Mouse (Mus musculus): ENCODE measurements around the gene Susd1. TPM values are rescaled to one million over a fixed set of nuclear protein-coding genes. Genes with fewer than 3 reads are reported as not detected.

Susd1 gene
- polyA plus RNA-seq, 1 experiment from 2014 or later: 1.3 TPM

DNA sequence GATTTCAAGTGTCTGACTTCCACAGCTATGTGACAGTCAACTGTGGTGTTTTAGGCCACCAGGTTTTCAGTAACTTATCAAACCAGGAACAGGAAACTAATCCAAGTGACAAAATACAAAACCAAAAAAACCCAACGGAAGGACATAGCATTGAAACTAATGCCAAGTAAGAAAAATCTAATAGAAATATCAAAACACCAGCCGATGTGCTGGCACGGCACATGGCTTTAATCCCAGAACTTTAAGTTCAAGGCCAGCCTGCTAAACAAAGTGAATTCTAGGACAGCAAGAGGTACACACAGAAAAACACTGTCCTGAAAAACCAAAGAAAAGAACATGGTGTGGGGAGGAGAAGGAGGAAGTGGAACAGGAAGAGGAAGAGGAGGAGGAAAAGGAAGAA lies 83.8 kb downstream of the Susd1 start:
- Histone ChIP-seq H3K4me2 (replicated peaks) (no peak overlapping the region), H3K27ac (no peak overlapping the region), H3K9ac (no peak overlapping the region), H3K4me1 (no peaks in the 10 kb centered on the region), H3K4me3 (no peak overlapping the region), H3K9me3 (no peaks in the 10 kb centered on the region), H3K36me3 (no peaks in the 10 kb centered on the region), H3K27me3 (replicated peaks) (no peaks in the 10 kb centered on the region)
- no peak for ATAC-seq (ENCODE audit: low FRiP score, low read depth)
- WGBS: 97% methylated on average over 3 of the region's 3 CpGs

DNA sequence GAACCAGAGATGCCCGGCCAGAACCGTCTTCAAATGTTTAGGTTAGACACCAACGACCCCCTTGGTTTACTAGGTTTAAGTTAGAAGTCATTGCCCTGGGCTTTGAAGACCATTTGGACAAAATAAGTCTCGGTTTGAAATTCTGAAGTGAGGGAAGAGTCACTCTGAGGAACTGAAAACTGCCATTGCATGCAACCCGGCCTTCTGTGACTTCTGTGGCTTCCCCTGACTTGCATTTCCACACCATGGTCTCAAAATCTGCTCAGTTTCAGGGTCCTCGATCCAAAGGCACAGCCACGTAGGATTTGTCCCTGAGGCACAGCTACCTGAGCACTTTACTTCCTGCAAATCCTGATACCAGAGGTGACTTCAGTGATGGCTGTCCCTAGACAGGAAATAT lies 86.5 kb downstream of the Susd1 start:
- Histone ChIP-seq H3K4me1 (no peaks in the 10 kb centered on the region), H3K27ac (no peak overlapping the region), H3K27me3 (replicated peaks) (no peaks in the 10 kb centered on the region), H3K36me3 (no peaks in the 10 kb centered on the region), H3K9ac (no peak overlapping the region), H3K9me3 (no peaks in the 10 kb centered on the region), H3K4me3 (no peak overlapping the region), H3K4me2 (replicated peaks) (no peak overlapping the region)
- 82% methylated on average over 7 of the region's 7 CpGs for WGBS
- ATAC-seq (ENCODE audit: low FRiP score, low read depth): no peak

DNA sequence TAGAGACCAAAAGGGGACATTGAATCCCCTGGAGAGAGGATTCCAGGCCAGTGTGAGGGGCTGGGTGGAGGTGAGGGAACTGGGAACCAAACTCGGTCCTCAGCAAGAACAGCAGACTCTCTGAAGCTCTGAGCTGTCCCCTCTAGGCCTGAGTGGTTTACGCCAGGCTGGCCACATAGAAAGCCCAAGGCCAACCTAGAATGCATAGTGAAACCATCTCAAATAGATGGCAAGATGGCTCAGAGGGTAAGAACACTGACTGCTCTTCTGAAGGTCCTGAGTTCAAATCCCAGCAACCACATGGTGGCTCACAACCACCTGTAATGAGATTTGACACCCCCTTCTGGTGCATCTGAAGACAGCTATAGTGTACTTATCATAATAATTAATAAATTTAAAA lies 88.1 kb downstream of the Susd1 start:
- H3K4me3 ChIP-seq: no peak overlapping the region
- H3K9ac ChIP-seq: no peak overlapping the region
- no peaks in the 10 kb centered on the region for H3K36me3 ChIP-seq
- H3K4me2 ChIP-seq (replicated peaks): no peak overlapping the region
- ATAC-seq (ENCODE audit: low FRiP score, low read depth): no peak
- H3K27me3 ChIP-seq (replicated peaks): no peaks in the 10 kb centered on the region
- no peaks in the 10 kb centered on the region for H3K4me1 ChIP-seq
- no peaks in the 10 kb centered on the region for H3K9me3 ChIP-seq
- 94% methylated on average over 2 of the region's 2 CpGs for WGBS
- no peak overlapping the region for H3K27ac ChIP-seq

DNA sequence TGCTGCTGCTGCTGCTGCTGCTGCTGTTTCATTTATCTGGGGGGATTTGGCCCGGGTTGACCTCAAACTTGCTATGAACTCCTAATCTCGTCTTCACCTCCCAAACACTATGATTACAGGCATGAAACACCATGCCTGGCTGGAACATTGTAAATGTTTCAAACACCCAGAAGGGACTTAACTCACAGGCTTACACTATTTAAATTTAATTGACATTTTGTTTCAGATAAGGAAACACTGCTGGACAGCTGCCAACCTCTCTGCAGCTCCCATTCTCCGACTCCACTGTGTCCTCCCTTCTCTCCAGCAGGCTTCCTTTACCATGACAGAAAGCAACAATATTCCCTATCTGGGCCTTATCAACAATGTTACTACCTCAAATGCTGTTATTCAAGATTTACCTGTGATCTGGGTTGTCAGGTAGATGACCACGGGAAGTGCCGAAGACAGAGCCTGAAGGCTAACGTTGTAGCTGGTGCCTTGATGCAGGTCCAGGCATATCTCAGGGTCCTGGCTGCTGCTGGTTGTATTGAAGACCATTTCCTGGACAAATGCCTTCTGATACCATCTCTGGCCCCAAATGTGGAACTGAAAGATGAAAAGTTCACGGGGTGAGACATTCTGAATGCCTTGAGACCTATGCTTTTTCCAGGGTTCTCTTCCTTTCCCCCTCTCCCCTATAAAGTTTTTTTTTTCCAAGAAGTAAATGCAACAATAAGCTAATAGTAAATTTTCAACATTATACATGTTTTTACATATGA lies 88.8 kb downstream of the Susd1 start:
- H3K36me3 ChIP-seq: no peaks in the 10 kb centered on the region
- 85% methylated on average over 7 of the region's 7 CpGs for WGBS
- H3K9ac ChIP-seq: no peak overlapping the region
- no peak overlapping the region for H3K27ac ChIP-seq
- no peaks in the 10 kb centered on the region for H3K27me3 ChIP-seq (replicated peaks)
- H3K4me1 ChIP-seq: no peaks in the 10 kb centered on the region
- no peaks in the 10 kb centered on the region for H3K9me3 ChIP-seq
- no peak for ATAC-seq (ENCODE audit: low FRiP score, low read depth)
- H3K4me2 ChIP-seq (replicated peaks): no peak overlapping the region
- no peak overlapping the region for H3K4me3 ChIP-seq

DNA sequence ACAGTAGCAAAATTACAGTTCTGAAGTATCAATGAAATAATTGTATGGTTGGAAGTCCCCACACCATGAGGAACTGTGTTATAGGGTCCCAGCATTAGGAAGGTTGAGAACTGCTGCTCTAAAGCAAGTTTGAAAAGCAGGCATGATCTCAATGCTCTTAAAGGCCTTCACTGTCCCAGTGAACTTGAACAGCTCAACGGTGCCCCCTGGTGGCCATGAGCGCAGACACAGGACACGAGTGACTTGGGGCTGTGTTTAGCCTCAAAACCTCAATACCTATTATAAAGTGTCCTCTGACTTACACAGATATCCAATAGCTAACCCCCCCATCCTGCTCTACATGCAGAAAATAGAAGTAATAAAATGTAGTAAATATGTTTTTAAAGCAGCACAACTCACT lies 97.7 kb downstream of the Susd1 start:
- Histone ChIP-seq H3K4me1 (no peaks in the 10 kb centered on the region; the same call in 1 of the 2 replicates), H3K4me2 (replicated peaks) (no peak overlapping the region), H3K27me3 (replicated peaks) (no peaks in the 10 kb centered on the region), H3K9ac (no peak overlapping the region), H3K9me3 (no peaks in the 10 kb centered on the region), H3K36me3 (no peaks in the 10 kb centered on the region), H3K4me3 (no peak overlapping the region), H3K27ac (no peak overlapping the region)
- peak; percentile 83 for ATAC-seq (ENCODE audit: low FRiP score, low read depth)
- 1% methylated on average over 3 of the region's 3 CpGs for WGBS

DNA sequence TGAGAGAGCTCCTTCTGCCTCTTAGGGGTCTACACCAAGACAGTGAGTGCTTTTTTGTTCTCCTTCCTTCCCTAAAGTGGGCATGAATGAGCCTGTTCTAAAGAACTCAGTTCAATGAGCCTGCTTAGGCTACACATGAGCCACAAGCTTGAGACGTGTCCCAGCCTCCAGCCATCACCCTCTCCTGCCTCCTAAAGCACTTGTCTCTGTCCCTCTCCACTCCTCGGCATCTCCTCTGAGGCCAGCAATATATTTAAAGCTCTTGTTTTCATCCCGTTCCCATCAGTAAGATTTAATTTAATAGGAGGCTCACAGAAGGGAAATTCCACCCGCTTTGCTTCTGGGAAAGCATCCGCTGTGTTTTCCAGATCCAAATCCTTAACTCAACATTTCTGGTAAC lies 98.4 kb downstream of the Susd1 start:
- Histone ChIP-seq H3K27me3 (replicated peaks) (no peaks in the 10 kb centered on the region), H3K27ac (no peak overlapping the region), H3K4me2 (replicated peaks) (no peak overlapping the region), H3K9me3 (no peaks in the 10 kb centered on the region), H3K36me3 (no peaks in the 10 kb centered on the region), H3K4me1 (no peaks in the 10 kb centered on the region; the same call in 1 of the 2 replicates), H3K9ac (no peak overlapping the region), H3K4me3 (no peak overlapping the region)
- ATAC-seq (ENCODE audit: low FRiP score, low read depth): no peak
- WGBS: 72% methylated on average over 5 of the region's 5 CpGs

DNA sequence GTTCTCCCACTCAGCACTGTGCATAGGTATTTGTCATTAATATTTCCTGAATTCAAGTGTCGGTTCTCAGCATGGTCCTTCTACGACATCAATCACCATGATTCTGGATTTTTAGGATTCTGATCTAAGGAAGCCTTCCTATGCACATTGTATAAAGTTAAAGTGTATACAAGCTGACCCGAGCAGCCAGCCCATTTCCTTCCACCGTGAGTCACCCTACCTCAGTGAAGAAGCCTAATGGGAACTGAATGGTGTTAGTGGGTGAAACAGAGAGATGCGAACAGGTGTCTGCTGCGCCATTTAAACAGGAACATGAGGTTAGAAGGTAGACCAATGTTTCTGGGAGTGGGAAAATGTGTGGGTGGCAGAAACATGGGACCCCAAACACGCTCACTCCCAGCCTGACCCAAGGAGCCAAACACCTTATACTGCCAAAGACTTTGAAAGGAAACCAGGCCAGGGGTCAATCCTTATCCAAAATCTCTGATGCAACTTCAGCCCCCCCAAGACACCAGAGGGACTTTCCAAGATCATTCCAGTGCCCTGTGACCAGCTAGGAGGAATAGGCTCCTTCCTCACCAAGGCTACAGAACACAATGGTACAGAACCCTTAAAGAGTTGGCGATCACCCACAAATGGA lies 99.4 kb downstream of the Susd1 start:
- no peak for ATAC-seq (ENCODE audit: low FRiP score, low read depth)
- H3K4me1 ChIP-seq: no peaks in the 10 kb centered on the region; the same call in 1 of the 2 replicates
- H3K36me3 ChIP-seq: no peaks in the 10 kb centered on the region
- no peak overlapping the region for H3K9ac ChIP-seq
- WGBS: 90% methylated on average over 8 of the region's 8 CpGs
- H3K4me3 ChIP-seq: no peak overlapping the region
- H3K4me2 ChIP-seq (replicated peaks): no peak overlapping the region
- no peaks in the 10 kb centered on the region for H3K27me3 ChIP-seq (replicated peaks)
- H3K9me3 ChIP-seq: no peaks in the 10 kb centered on the region
- no peak overlapping the region for H3K27ac ChIP-seq

DNA sequence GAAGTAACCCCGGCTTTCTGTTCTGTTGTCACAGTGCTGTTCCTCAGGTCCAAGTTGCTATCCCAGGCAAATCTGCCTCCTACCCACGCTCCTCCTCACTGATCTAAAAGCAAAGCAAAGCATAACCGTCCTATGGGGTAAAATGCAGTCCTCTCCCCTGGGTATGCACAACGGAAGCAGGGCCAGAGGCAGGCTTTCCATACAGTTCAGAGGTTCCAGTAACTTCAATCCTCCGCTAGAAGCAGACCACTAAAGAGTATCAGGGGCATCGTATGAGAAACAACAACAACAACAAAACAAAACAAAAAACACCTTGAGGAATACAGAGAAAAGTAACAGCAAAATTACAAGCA lies 100.9 kb downstream of the Susd1 start:
- no peak for ATAC-seq (ENCODE audit: low FRiP score, low read depth)
- Histone ChIP-seq H3K9me3 (no peaks in the 10 kb centered on the region), H3K36me3 (no peaks in the 10 kb centered on the region), H3K27me3 (replicated peaks) (no peaks in the 10 kb centered on the region), H3K4me1 (no peaks in the 10 kb centered on the region; the same call in 1 of the 2 replicates), H3K4me3 (no peak overlapping the region), H3K4me2 (replicated peaks) (no peak overlapping the region), H3K27ac (no peak overlapping the region), H3K9ac (no peak overlapping the region)
- 89% methylated on average over 6 of the region's 6 CpGs for WGBS

DNA sequence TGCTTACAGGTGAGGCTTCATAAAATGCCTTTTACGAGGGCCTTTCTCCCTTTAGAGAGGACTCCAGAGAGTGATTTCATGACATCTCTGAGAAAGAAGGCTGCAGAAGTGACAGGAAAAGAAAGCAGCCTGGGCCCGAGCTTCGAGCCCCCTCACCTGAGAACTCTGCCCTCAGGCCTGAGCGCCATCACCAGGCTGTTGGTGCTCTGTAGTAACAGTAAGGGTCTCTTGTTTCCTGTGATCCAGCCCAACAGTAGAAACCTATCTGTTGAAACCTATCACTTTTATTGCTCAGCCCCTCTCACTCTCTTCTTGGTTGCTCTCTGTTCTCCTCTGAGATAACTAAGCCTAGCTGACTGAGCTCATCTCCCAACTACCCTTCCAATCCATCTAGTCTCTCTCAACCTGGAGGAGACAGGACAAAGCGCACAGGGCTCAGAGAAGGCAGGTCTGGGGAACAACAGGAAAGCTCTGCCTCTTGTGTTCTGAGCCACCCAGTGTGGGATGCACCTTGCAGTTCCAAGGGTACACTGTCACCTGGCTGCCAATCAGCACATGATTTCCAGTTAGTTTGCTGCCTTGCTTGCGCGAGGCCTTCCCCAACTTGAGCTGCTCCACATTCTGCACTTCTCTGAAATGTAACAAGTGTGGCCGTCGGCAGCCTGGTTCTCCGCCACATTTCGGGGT lies 101.4 kb downstream of the Susd1 start:
- no peaks in the 10 kb centered on the region for H3K36me3 ChIP-seq
- H3K4me2 ChIP-seq (replicated peaks): no peak overlapping the region
- ATAC-seq (ENCODE audit: low FRiP score, low read depth): no peak

DNA sequence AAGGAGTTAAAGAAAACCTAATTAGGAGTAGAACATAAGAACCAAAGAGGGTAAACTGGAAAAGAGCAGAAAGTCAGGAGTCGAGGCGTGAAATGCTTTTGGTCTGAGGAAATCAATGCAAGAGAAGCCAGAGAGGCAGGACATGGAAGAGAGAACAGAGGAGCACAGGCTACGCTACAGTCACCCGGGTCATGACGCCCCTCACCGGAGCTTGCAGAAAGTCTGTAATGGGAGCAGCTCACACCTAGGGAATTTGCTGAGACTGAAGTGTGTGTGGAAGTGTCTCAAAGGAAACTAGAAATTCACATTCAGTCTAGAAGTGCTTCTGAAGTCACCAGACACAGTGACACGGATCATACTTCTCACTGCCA lies 102.0 kb downstream of the Susd1 start:
- H3K9me3 ChIP-seq: no peaks in the 10 kb centered on the region
- no peak overlapping the region for H3K4me3 ChIP-seq
- no peak overlapping the region for H3K27ac ChIP-seq
- no peak overlapping the region for H3K4me2 ChIP-seq (replicated peaks)
- H3K9ac ChIP-seq: no peak overlapping the region
- ATAC-seq (ENCODE audit: low FRiP score, low read depth): no peak
- 89% methylated on average over 7 of the region's 7 CpGs for WGBS
- H3K4me1 ChIP-seq: no peaks in the 10 kb centered on the region; the same call in 1 of the 2 replicates
- no peaks in the 10 kb centered on the region for H3K27me3 ChIP-seq (replicated peaks)
- H3K36me3 ChIP-seq: no peaks in the 10 kb centered on the region

More for the DNA sequence above, 101.4 kb downstream of the Susd1 start:
- Histone ChIP-seq H3K27me3 (replicated peaks) (no peaks in the 10 kb centered on the region), H3K9ac (no peak overlapping the region), H3K4me1 (no peaks in the 10 kb centered on the region; the same call in 1 of the 2 replicates), H3K27ac (no peak overlapping the region), H3K9me3 (no peaks in the 10 kb centered on the region), H3K4me3 (no peak overlapping the region)
- 94% methylated on average over 11 of the region's 11 CpGs for WGBS

DNA sequence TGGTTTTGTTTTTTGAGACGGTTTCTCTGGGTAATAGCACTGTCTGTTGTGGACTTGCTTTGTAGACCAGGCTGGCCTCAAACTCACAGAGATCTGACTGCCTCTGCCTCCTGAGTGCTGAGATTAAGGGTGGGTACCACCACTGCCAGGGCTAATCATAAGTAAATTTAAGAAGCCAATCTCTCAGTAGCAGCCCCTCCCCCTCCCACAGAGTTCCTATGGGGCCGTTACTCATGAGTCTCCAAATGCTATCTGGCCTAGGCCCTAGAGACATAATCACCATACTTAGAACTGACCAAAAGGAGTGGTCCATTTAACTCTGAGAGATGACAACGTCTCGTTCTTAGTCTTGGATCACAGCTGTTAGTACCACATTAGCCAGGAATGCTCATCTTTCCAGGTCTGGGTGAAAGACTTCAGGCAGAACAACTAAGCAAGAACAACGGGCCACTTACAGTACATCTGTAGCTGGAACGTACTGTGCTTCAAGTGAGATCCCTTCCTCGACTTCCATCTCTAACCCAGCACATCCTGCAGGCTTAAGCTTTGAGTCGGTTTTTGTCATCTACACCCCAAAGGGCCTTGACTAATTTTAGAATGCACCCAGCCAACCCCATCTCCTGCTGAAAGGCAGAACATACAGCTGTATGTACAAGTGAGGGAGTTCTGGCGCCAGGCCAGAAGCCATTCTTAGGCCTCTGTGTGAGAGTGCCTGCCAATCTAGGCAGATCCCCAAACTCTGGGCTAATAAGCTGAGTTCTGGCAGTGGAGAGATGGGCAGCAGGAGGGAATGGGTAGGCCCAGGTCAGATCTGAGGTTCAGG lies 102.6 kb downstream of the Susd1 start:
- Histone ChIP-seq H3K4me2 (replicated peaks) (no peak overlapping the region), H3K36me3 (no peaks in the 10 kb centered on the region), H3K9me3 (no peaks in the 10 kb centered on the region), H3K27me3 (replicated peaks) (no peaks in the 10 kb centered on the region), H3K4me3 (no peak overlapping the region), H3K9ac (no peak overlapping the region), H3K4me1 (no peaks in the 10 kb centered on the region; the same call in 1 of the 2 replicates), H3K27ac (no peak overlapping the region)
- ATAC-seq (ENCODE audit: low FRiP score, low read depth): no peak
- WGBS: 85% methylated on average over 9 of the region's 9 CpGs

DNA sequence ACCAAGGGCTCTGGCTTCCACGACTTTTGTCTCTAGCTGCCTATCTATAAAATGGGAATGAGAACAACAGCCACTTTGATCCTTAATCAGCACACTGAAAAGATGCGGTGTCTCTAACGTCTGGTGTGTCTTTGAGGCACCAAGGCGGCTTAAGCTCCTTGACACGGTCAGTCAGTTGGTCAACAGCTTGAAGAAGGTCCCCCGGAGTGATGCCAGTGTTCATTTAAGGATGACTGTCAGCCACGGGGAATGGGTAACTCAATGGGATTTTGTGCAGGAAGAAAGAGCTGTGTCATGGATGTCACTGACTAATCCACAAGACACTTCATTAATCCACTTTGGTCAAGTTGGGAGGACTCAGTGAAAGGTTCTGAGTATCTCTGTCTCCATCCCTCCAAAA lies 103.3 kb downstream of the Susd1 start:
- WGBS: 70% methylated on average over 7 of the region's 7 CpGs
- Histone ChIP-seq H3K4me3 (no peak overlapping the region), H3K4me1 (no peaks in the 10 kb centered on the region; the same call in 1 of the 2 replicates), H3K27ac (no peak overlapping the region), H3K9me3 (no peaks in the 10 kb centered on the region), H3K27me3 (replicated peaks) (no peaks in the 10 kb centered on the region), H3K4me2 (replicated peaks) (no peak overlapping the region), H3K9ac (no peak overlapping the region), H3K36me3 (no peaks in the 10 kb centered on the region)
- no peak for ATAC-seq (ENCODE audit: low FRiP score, low read depth)
